Mouse (Mus musculus) ES-E14 (cell line): Measurements from ENCODE around the gene Mogat1. TPM values are rescaled to one million over a fixed set of nuclear protein-coding genes. Genes with fewer than 3 reads are reported as not detected.

Experiments used
- DNase-seq: peaks from one replicate; pipeline ENCODE4 v3.0.0-alpha.2; 2013; ENCODE audit warnings: low read depth, low spot score
- H3K27ac ChIP-seq: 2 replicates; pipeline ENCODE4 v1.5.1; 2012; ENCODE audit warnings: low read depth, mild to moderate bottlenecking, low read length, moderate library complexity, mixed read lengths; ENCODE audit not compliant: poor library complexity, insufficient read depth, severe bottlenecking
- H3K36me3 ChIP-seq: 2 replicates; pipeline ENCODE4 v1.6.1; 2012; ENCODE audit warnings: mild to moderate bottlenecking, low read length, moderate library complexity, mixed read lengths; ENCODE audit not compliant: control insufficient read depth, poor library complexity, insufficient read depth, severe bottlenecking
- H3K4me1 ChIP-seq, 2 experiments: fragments of 150-350 bp in 1 of 2; sonication (generic) in 1 of 2; 2 replicates each; pipeline ENCODE4 v1.6.1; 2012; ENCODE audit warnings: low read length in 2 of 2, mild to moderate bottlenecking in 1 of 2, mixed read lengths in 1 of 2; ENCODE audit not compliant: control insufficient read depth in 2 of 2, insufficient read depth in 2 of 2, poor library complexity in 1 of 2
- H3K4me3 ChIP-seq, 2 experiments: fragments of 150-350 bp in 1 of 2; sonication (generic) in 1 of 2; 2 replicates each; pipeline ENCODE4 v1.5.1; 2012; ENCODE audit warnings: low read length in 2 of 2, low read depth in 1 of 2, mild to moderate bottlenecking in 1 of 2, mixed read lengths in 1 of 2; ENCODE audit not compliant: insufficient read depth in 1 of 2, poor library complexity in 1 of 2, severe bottlenecking in 1 of 2
- H3K9ac ChIP-seq: 2 replicates; pipeline ENCODE4 v1.6.1; 2012; ENCODE audit warnings: low read depth, mild to moderate bottlenecking, low read length, mixed read lengths; ENCODE audit not compliant: poor library complexity, insufficient read depth, severe bottlenecking
- H3K9me3 ChIP-seq: fragments of 150-350 bp; sonication (generic); 2 replicates; pipeline ENCODE4 v1.6.1; 2012; ENCODE audit warnings: low read depth, mild to moderate bottlenecking, low read length; ENCODE audit not compliant: control insufficient read depth, insufficient read depth
- CHD2 ChIP-seq: IDR thresholded peaks from 2 replicates; pipeline ENCODE4 v1.6.1; 2014; ENCODE audit warnings: mild to moderate bottlenecking, low read depth, low read length, inconsistent platforms
- HCFC1 ChIP-seq: IDR thresholded peaks from 2 replicates; pipeline ENCODE4 v1.6.1; 2012; ENCODE audit warnings: low read length, inconsistent platforms, borderline replicate concordance; ENCODE audit not compliant: insufficient read depth
- MAFK ChIP-seq: IDR thresholded peaks from 2 replicates; pipeline ENCODE4 v1.6.1; 2014; ENCODE audit warnings: mild to moderate bottlenecking, low read depth, low read length, inconsistent platforms; ENCODE audit not compliant: insufficient read depth
- ZC3H11A ChIP-seq: IDR thresholded peaks from 2 replicates; pipeline ENCODE4 v1.6.1; 2012; ENCODE audit warnings: low read depth, mild to moderate bottlenecking, inconsistent platforms, low read length, borderline replicate concordance
- ZNF384 ChIP-seq: IDR thresholded peaks from 2 replicates; pipeline ENCODE4 v1.6.1; 2012; ENCODE audit warnings: low read depth, low read length, inconsistent platforms
- in situ Hi-C, 2 experiments: fragments of 600-800 bp; cut with MboI; formaldehyde crosslinking; loops; one replicate each; pipeline ENCODE4 v1.15.1; 2025; ENCODE audit warnings: low sequenced_read_pairs in 2 of 2, inconsistent platforms in 1 of 2; ENCODE audit not compliant: unreplicated experiment in 2 of 2
- total RNA-seq: library from RNA; depleted of rRNA; stranded (reverse); fragments of 300-350 nt; gene quantifications from 2 replicates; pipeline ENCODE4 v1.2.3, GENCODE M21; 2012; rRNA removed

The Mogat1 gene
- total RNA-seq, 1 experiment, result not detected

DNA sequence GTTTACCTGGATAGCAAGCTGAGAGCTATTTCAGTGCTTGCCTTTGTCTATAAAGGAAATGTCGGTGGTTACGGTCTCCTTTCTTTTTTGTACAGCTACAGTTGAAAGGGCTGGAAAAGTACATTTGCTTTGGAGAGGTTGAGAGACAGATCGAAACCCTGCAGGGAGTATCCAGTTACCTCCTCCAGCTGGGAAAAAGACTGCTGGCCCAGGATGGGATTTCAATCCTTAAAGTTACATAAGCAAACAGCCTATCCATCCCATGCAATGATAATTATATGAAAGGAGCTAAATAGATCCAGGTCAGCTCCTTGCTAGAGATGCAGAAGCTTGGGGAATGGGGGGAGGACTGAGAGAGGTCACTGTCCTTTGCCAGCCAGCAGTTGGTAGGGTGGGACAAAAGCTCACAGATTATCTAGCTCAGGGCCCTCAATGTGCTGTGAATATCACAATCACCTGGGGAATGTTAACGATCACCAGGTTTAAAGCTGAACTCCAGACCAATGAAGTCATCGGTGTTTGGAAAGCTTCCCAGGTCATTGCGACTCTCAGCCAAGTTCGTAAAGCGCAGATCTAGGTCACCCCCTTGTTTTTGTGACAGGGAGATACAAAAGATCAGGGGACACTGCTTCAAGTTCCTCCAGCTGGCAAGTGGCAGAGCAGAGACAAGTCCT is 57.2 kb downstream of the Mogat1 start:
- no peaks in the 10 kb centered on the region for H3K36me3 ChIP-seq
- H3K4me1 ChIP-seq, result peaks cover 0 to 2% of the 10 kb centered on the region in 2 experiments; a peak in 2 of 4 replicates
- H3K27ac ChIP-seq, result no peak overlapping the region
- peak; percentile 25 for DNase-seq
- H3K9me3 ChIP-seq, result no peaks in the 10 kb centered on the region
- TF ChIP-seq ZC3H11A (no peak), HCFC1 (no peak), MAFK (no peak)
- no peak overlapping the region for H3K9ac ChIP-seq
- H3K4me3 ChIP-seq, result no peak overlapping the region
- in situ Hi-C loops, result no loop called here

DNA sequence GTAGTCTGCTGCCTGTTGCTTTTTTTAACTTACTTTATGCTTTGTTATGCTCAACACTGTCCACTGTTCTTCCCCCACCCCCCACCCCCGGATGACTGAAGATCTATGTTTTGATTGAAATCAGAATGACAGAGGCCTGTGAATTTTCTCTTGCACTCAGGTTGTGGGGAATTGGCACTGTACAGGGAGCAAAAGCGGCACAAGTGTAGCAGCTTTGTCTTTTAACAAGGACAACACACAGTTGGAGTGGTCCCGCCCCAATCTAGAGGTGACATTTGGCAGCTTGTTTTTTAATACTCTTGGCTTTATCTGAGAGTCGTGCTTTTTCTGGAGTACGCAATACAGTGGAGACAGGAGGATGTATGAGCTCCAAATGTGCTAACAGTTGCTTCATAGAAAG is 58.8 kb downstream of the Mogat1 start:
- peaks cover 0 to 2% of the 10 kb centered on the region in 2 experiments; a peak in 2 of 4 replicates for H3K4me1 ChIP-seq
- no peak overlapping the region for H3K9ac ChIP-seq
- no peak for TF ChIP-seq ZNF384
- no peak overlapping the region for H3K27ac ChIP-seq
- in situ Hi-C loops, result no loop called here
- DNase-seq, result no peak
- H3K36me3 ChIP-seq, result no peaks in the 10 kb centered on the region
- no peak overlapping the region for H3K4me3 ChIP-seq
- no peaks in the 10 kb centered on the region for H3K9me3 ChIP-seq

DNA sequence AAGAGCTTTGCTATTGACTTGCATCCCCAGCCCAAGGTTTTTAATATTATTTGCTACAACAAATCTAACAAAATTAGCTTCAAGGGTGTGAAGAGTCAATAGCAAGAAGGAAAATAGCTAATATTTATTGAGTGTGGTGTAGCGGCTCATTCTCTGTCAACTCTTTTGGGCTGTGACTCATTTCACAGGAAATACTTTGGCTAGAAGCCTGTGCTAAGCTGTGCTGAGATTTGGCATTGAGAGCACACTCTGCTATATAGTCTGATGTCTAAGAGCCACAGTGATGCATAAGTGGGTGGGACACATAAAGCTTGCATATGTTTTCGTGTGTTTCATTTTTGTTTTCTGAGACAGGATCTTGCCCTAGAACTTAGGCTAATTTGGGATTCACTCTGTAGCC is 74.3 kb downstream of the Mogat1 start:
- Histone ChIP-seq H3K27ac (no peak overlapping the region), H3K36me3 (no peaks in the 10 kb centered on the region), H3K9ac (no peak overlapping the region), H3K9me3 (no peaks in the 10 kb centered on the region), H3K4me1 (peaks cover 0 to 2% of the 10 kb centered on the region in 2 experiments; a peak in 1 of 4 replicates), H3K4me3 (no peak overlapping the region)
- TF ChIP-seq CHD2 (no peak), MAFK (no peak), HCFC1 (no peak), ZNF384 (no peak), ZC3H11A (no peak)
- no peak for DNase-seq
- in situ Hi-C loops, result no loop called here

DNA sequence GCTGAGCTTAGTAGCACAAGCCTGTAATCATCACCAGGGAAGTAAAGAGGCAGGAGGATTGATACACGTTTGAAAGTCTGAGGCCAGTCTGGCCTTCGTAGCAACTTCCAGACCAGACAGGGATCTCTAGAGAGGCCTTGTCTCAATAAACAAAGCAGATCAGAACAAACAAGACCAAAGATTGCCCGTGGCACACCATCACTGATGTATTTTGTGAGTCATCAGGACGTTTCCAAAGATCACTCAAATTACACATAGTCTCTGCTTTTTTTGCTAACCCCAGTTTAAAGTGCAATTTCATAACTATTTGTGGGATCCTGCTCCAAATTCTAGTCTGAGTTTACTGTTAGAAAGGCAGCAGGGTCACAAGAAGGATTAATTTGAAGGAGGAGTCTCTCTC is 76.2 kb downstream of the Mogat1 start:
- Histone ChIP-seq H3K36me3 (no peaks in the 10 kb centered on the region), H3K9ac (no peak overlapping the region), H3K27ac (no peak overlapping the region), H3K9me3 (no peaks in the 10 kb centered on the region), H3K4me3 (no peak overlapping the region), H3K4me1 (peaks cover 0 to 2% of the 10 kb centered on the region in 2 experiments; a peak in 1 of 4 replicates)
- in situ Hi-C loops, result no loop called here
- TF ChIP-seq HCFC1 (no peak), CHD2 (no peak), MAFK (no peak), ZNF384 (no peak), ZC3H11A (no peak)
- no peak for DNase-seq

Other genes starting within 250 kb of the Mogat1 start
- 0.22 and 0.63 TPM in 2 replicates for gene Sgpp2, start 200.6 kb upstream of the Mogat1 start, total RNA-seq
- 85.7 and 100 TPM in 2 replicates for gene Farsb, start 22.1 kb upstream of the Mogat1 start, total RNA-seq
- gene BC035947, start 1.2 kb downstream of the Mogat1 start, total RNA-seq, result 0.09 TPM in 1 of 2 replicates, not detected in the other
- 76.4 and 104 TPM in 2 replicates for gene Acsl3, start 146.8 kb downstream of the Mogat1 start, total RNA-seq
- gene Utp14b, start 147.0 kb downstream of the Mogat1 start, total RNA-seq, result 14.9 and 23.0 TPM in 2 replicates